Mouse (Mus musculus): Measurements from ENCODE around the gene Cdc25a. TPM values are rescaled to one million over a fixed set of nuclear protein-coding genes. Genes with fewer than 3 reads are reported as not detected.

Cdc25a gene
- total RNA-seq (2021), result 10 to 100 TPM; 16.3 to 17.2 TPM

DNA sequence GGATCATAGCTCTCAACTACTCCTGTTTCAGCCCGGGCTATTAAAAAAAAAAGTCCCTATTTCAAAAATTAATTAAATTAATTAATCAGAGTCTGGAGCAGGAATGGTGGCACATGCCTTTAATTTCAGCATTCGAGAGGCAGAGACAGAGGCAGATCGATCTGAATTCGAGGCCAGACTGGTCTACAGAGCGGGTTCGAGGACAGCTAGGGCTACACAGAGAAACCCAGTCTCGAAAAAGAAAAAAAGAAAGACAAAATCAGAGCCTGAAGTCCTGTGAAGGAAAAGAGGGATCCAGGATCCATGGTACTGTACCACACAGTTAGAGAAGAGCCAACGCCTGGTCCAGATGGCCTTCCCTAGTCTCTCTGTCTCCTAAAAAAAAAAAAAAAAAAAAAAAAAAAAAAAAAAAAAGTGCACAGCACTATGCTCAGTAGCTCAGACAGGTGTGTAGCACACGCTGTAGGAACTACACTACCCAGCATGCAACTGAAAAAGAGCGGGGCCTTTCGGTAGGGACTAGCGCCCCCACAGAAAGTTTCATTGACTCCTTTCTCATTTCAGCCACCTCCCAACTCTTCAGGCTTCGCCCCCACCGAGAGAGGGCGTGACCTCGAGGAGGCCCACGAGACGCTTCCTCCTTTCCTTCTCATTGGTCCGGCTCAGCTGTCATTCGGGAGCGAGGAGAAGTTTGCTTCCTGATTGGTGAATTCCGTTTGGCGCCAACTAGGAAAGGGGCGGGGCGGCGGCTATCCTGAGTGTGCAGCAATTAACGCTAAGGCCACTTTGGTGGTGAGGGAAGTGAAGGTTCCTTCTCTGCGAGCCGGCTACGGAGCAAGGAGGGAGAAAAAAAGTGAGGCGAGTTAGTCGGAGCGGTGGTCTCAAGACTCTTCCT is at the start of gene Cdc25a:
Gene Cdc25a, plus strand, starts transcription at position 783 of the 895 bp plus-strand sequence.
- DNase-seq, result peak; percentile 98

GRCm38 (mm10) chr9:109825739-109826138 is 49.6 kb upstream of the Cdc25a start:
- no peak for DNase-seq

- DNase-seq, result no peak
Observed at GRCm38 (mm10) chr9:109826181-109826580, 49.2 kb upstream of the Cdc25a start.

DNA sequence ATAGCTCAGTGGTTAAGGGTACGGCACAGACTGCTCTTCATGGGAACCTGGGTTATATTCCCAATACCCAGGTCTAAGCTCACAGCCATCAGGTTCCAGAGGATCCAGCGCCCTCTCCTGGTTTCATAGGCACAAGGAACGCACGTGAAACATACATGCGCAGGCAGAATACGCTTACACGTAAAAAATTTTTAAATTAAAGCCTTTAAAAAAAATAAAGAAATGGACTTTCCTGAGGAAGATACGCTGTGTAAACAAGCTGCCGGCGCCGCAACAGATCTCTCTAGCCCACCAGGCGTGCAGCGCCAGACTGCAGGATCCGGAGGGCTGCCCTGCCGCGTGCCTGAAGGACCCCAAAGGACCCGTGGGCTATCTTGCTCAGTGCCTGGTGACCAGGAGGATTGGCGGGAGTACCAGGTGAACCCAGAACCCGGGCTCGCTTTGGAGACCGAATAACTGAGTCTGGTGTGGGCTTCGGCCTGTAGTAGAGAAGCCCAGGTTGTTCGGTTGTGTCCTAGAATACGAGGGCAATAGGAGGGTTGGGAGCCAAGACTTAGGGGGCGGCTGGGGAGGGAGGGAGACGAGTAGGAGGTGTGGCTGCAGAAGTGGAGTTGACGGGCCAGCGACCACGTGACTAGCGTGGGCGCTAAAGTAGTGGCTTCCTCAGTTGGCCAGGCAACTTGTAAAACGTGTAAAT is 42.8 kb upstream of the Cdc25a start, which contains the start of gene Nme6:
Gene Nme6, plus strand, starts transcription at position 359 of the 697 bp plus-strand sequence.
- DNase-seq, result peak; percentile 88

DNA sequence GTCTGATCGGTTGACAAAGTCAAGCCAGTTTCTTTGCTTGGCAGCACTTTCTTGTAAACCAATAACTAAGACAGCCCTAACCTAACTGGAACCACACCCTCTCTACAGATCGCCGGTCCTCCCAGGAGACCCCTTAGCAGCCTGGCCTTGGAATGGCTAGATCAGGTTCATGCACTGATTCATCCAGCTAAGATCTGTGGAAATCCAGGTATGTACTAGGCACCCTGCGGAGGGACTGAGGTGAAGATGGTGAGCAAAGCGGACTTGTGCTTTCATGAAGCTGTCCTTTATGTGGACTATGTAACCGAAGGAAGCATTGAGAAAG is 42.3 kb upstream of the Cdc25a start:
- DNase-seq, result no peak

- peak; percentile 66 for DNase-seq
Observed at GRCm38 (mm10) chr9:109849312-109849758, 26.0 kb upstream of the Cdc25a start, which contains the start of gene Camp. Gene Camp, minus strand, starts transcription at chr9:109849617.

- DNase-seq, result no peak
Observed at GRCm38 (mm10) chr9:109850099-109850498, 25.3 kb upstream of the Cdc25a start.

- DNase-seq, result no peak
Observed at GRCm38 (mm10) chr9:109854341-109854740, 21.0 kb upstream of the Cdc25a start.

DNA sequence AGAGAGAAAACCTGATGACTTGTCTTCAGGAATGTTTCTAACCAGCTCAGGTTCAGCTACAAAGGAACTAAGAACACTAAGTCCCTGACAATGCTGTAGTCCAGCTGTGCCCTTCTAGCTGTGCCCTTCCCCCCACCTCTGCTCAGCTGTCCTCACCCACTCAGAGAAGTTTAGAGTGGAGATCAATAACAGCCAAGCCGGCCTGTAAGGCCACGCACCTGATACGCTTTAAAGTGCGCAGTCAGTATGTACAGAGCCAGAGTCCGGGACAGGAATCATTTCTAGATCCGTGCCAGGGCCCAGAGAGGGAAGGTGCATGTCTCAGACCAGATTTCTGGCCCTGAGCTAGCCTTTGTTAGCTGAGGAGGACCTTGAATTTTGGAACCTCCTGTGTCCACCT is 19.4 kb upstream of the Cdc25a start:
- no peak for DNase-seq

DNA sequence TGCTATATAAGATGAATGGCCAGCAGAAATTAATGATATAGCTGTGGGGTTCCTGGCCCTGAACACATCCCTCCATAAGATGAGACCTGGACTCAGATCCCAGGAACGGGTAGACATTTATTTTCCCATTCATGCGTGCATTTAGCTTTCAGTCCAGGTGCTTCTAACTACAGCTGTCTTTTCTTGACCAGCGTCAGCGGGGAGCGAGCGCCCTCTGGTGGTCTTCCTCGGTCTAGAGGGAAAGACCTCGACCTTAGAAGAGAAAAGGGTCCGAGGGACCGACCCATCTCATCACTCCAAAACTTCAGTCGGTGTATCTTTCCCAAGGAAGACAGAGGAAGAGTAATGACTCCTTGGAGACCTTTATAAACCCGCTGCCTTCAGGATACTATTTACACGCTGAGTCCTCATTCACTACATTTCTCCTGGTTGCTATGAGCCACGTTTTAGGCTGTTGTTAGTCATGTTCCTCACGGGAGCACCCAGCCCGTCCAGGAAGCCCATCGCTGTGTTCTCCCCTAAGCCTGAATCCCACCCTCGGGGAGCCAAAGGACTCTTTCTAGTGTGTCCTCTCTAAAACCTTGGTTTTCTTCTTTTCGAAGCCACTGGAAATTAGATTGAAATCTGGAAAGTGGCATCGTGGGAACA is 12.9 kb upstream of the Cdc25a start:
- peak; percentile 89 for DNase-seq

GRCm38 (mm10) chr9:109863085-109863484 is 12.3 kb upstream of the Cdc25a start:
- no peak for DNase-seq

DNA sequence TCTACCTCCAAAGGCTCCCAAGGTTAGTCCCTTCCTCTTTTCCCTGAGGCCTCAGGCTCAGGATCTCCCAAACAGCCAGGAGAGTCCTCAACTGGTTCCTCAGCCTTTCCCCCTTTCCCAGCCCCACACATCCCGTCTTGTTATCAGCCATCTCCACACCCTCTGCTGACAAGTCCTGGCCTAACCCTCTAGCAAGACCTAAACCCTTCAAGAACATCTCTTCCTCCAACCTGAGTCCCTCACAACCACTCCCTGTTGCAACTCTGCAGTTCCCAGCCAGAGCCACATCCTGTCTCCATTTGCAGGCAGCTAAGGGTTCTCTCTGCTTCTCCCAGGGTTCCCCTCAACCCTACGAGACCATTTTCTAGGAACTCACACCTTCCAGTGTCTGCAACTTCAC is 9.2 kb upstream of the Cdc25a start:
- DNase-seq, result no peak

- no peak for DNase-seq
Observed at GRCm38 (mm10) chr9:109870983-109871572, 4.3 kb upstream of the Cdc25a start.

- DNase-seq, result peak; percentile 72
Observed at GRCm38 (mm10) chr9:109875695-109876601, 569 bp downstream of the Cdc25a start.

GRCm38 (mm10) chr9:109876756-109877155 is 1.4 kb downstream of the Cdc25a start:
- DNase-seq, result peak; percentile 20

- no peak for DNase-seq
Observed at GRCm38 (mm10) chr9:109877666-109878065, 2.3 kb downstream of the Cdc25a start.

GRCm38 (mm10) chr9:109879305-109879704 is 3.9 kb downstream of the Cdc25a start:
- DNase-seq, result no peak

DNA sequence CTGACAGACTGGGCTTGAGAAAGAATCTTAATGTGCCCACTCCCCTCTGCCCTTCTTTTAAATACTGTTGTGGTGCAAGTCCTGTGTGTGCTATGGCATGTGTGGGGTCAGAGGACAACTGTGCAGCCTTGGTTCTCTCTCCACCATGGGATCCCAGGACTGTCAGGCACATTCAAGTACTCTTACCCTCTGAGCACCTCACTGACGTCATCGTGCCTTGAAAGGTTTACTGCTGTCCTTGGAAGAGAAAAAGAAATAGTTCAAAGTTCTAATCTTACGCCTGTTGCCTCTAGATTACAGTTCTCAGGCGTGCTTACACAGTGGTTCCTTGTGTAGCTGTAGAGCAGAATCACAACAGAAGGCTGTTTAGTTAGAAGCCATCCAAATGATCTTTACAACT is 10.9 kb downstream of the Cdc25a start:
- no peak for DNase-seq

- DNase-seq, result no peak
Observed at GRCm38 (mm10) chr9:109887321-109887720, 11.9 kb downstream of the Cdc25a start.

- no peak for DNase-seq
Observed at GRCm38 (mm10) chr9:109891501-109891900, 16.1 kb downstream of the Cdc25a start.

DNA sequence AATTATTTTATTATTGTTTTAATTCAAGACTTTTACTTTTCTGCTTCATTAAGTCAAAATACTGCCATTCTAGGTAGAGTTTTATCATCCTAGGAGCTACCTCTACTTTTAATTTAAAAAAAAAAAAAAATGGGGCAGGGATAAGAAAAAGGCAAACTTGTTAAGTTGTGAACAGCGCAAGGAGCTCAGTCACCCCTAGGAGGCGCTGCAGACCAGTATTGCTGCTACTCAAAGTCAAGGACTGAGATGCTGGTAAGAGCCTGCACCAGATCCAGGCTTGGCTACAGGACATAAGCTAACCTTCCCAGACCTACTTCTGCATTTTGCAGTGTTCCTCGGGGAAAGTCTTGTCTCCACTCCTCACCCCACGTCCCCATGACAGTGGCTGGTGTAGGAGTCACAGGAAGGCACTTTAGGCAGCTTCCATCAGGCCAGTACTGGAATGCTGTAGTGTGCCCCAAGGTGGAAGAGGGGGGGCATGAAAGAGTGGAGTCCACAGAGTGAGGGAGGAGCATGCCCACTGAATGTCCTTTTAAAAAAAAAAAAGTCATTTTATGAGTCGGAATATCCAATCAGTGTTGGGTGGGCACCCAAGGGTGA is 17.4 kb downstream of the Cdc25a start:
- peak; percentile 90 for DNase-seq

Measured in heart, postnatal 4 days (tissue).